Mouse (Mus musculus): ENCODE data around the gene 2210408I21Rik. TPM values are rescaled to one million over a fixed set of nuclear protein-coding genes. Genes with fewer than 3 reads are reported as not detected.
A peak's percentile ranks its signal among the peaks of the same experiment; 100 is the strongest.

The 2210408I21Rik gene
- polyA plus RNA-seq, 1 experiment from 2014 or later: 8.0 TPM

GRCm38 (mm10) chr13:77408530-77408929 lies 273.2 kb downstream of the 2210408I21Rik start:
- WGBS: 78% methylated on average over 3 of the region's 3 CpGs
- Histone ChIP-seq H3K9me3 (replicated peaks) (no peaks in the 10 kb centered on the region), H3K27me3 (no peaks in the 10 kb centered on the region), H3K36me3 (no peaks in the 10 kb centered on the region), H3K4me1 (no peaks in the 10 kb centered on the region), H3K27ac (no peak overlapping the region), H3K4me3 (replicated peaks) (no peak overlapping the region), H3K9ac (no peak overlapping the region), H3K4me2 (no peak overlapping the region)
- no peak for ATAC-seq (replicated peaks; ENCODE audit: low FRiP score)

GRCm38 (mm10) chr13:77409804-77410203 lies 274.5 kb downstream of the 2210408I21Rik start:
- no peak overlapping the region for H3K9ac ChIP-seq
- H3K9me3 ChIP-seq (replicated peaks): no peaks in the 10 kb centered on the region
- 61% methylated on average over 2 of the region's 2 CpGs for WGBS
- ATAC-seq (replicated peaks; ENCODE audit: low FRiP score): no peak
- H3K27ac ChIP-seq: no peak overlapping the region
- H3K4me1 ChIP-seq: no peaks in the 10 kb centered on the region
- no peaks in the 10 kb centered on the region for H3K36me3 ChIP-seq
- H3K4me3 ChIP-seq (replicated peaks): no peak overlapping the region
- no peaks in the 10 kb centered on the region for H3K27me3 ChIP-seq
- H3K4me2 ChIP-seq: no peak overlapping the region

GRCm38 (mm10) chr13:77412829-77413228 lies 277.5 kb downstream of the 2210408I21Rik start:
- Histone ChIP-seq H3K4me2 (no peak overlapping the region), H3K9me3 (replicated peaks) (no peaks in the 10 kb centered on the region), H3K4me3 (replicated peaks) (no peak overlapping the region), H3K27ac (no peak overlapping the region), H3K4me1 (no peaks in the 10 kb centered on the region), H3K9ac (no peak overlapping the region), H3K27me3 (no peaks in the 10 kb centered on the region), H3K36me3 (no peaks in the 10 kb centered on the region)
- WGBS: 75% methylated on average over 2 of the region's 2 CpGs
- ATAC-seq (replicated peaks; ENCODE audit: low FRiP score): no peak

- no peaks in the 10 kb centered on the region for H3K36me3 ChIP-seq
- no peak overlapping the region for H3K9ac ChIP-seq
- no peak overlapping the region for H3K4me3 ChIP-seq (replicated peaks)
- no peak overlapping the region for H3K4me2 ChIP-seq
- H3K9me3 ChIP-seq (replicated peaks): no peaks in the 10 kb centered on the region
- no peak overlapping the region for H3K27ac ChIP-seq
- WGBS: 81% methylated on average over 5 of the region's 5 CpGs
- no peaks in the 10 kb centered on the region for H3K4me1 ChIP-seq
- no peak for ATAC-seq (replicated peaks; ENCODE audit: low FRiP score)
- no peaks in the 10 kb centered on the region for H3K27me3 ChIP-seq
Measured at GRCm38 (mm10) chr13:77450007-77450567, 314.7 kb downstream of the 2210408I21Rik start.

- H3K4me2 ChIP-seq: no peak overlapping the region
- no peaks in the 10 kb centered on the region for H3K4me1 ChIP-seq
- H3K27me3 ChIP-seq: no peaks in the 10 kb centered on the region
- no peak for ATAC-seq (replicated peaks; ENCODE audit: low FRiP score)
- H3K27ac ChIP-seq: no peak overlapping the region
- H3K36me3 ChIP-seq: no peaks in the 10 kb centered on the region
- no peaks in the 10 kb centered on the region for H3K9me3 ChIP-seq (replicated peaks)
- H3K9ac ChIP-seq: no peak overlapping the region
- WGBS: 92% methylated on average over 3 of the region's 3 CpGs
- H3K4me3 ChIP-seq (replicated peaks): no peak overlapping the region
Measured at GRCm38 (mm10) chr13:77470093-77470621, 334.8 kb downstream of the 2210408I21Rik start.

GRCm38 (mm10) chr13:77476420-77476819 lies 341.1 kb downstream of the 2210408I21Rik start:
- WGBS: 84% methylated on average over 4 of the region's 4 CpGs
- H3K4me1 ChIP-seq: no peaks in the 10 kb centered on the region
- no peaks in the 10 kb centered on the region for H3K9me3 ChIP-seq (replicated peaks)
- H3K4me2 ChIP-seq: no peak overlapping the region
- no peaks in the 10 kb centered on the region for H3K27me3 ChIP-seq
- H3K4me3 ChIP-seq (replicated peaks): no peak overlapping the region
- no peak for ATAC-seq (replicated peaks; ENCODE audit: low FRiP score)
- H3K36me3 ChIP-seq: no peaks in the 10 kb centered on the region
- no peak overlapping the region for H3K27ac ChIP-seq
- H3K9ac ChIP-seq: no peak overlapping the region

- 67% methylated on average over 6 of the region's 6 CpGs for WGBS
- H3K36me3 ChIP-seq: no peaks in the 10 kb centered on the region
- no peaks in the 10 kb centered on the region for H3K9me3 ChIP-seq (replicated peaks)
- no peaks in the 10 kb centered on the region for H3K4me1 ChIP-seq
- no peak overlapping the region for H3K27ac ChIP-seq
- H3K27me3 ChIP-seq: no peaks in the 10 kb centered on the region
- no peak overlapping the region for H3K4me3 ChIP-seq (replicated peaks)
- ATAC-seq (replicated peaks; ENCODE audit: low FRiP score): no peak
- H3K4me2 ChIP-seq: no peak overlapping the region
- H3K9ac ChIP-seq: no peak overlapping the region
Measured at GRCm38 (mm10) chr13:77478425-77479119, 343.2 kb downstream of the 2210408I21Rik start.

DNA sequence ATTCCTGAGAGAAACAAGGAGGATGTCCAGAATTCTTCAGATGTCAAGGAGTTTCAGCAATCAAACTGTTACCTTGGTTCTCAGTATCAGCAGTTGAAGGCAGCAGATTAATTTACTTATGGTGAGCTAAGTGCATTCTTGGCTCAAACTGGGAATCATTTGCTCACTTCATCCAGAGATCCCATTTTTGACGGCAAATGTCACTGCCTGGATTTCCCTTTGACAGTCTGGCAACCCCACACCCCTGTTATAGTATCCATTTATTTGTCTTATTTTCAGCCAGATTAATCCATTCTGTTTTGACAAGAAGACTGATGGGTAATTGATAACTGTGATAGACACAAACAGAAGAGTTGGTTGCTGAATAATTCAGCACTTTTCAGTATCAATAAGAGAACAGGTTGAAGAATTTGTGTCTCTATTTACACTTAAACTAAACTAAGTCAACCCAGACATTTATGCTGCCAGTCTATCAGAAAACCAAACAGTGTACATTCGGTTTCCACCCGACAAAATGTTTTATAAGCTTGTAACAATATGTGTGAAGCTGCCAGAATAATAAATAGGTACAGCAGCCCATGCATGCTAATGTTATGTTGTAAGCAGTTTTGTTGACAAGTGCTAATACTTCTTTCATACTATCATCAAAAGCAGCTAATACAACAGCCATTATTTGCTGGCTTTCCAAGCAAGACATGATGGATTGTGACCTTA lies 354.8 kb downstream of the 2210408I21Rik start:
- 68% methylated on average over 3 of the region's 3 CpGs for WGBS
- Histone ChIP-seq H3K27me3 (no peaks in the 10 kb centered on the region), H3K4me3 (replicated peaks) (no peak overlapping the region), H3K27ac (no peak overlapping the region), H3K9ac (no peak overlapping the region), H3K36me3 (no peaks in the 10 kb centered on the region), H3K4me1 (no peaks in the 10 kb centered on the region), H3K4me2 (no peak overlapping the region), H3K9me3 (replicated peaks) (no peaks in the 10 kb centered on the region)
- no peak for ATAC-seq (replicated peaks; ENCODE audit: low FRiP score)

GRCm38 (mm10) chr13:77514046-77514445 lies 378.7 kb downstream of the 2210408I21Rik start:
- no peaks in the 10 kb centered on the region for H3K36me3 ChIP-seq
- H3K4me2 ChIP-seq: no peak overlapping the region
- 91% methylated on average over 1 of the region's 1 CpGs for WGBS
- no peaks in the 10 kb centered on the region for H3K27me3 ChIP-seq
- H3K9me3 ChIP-seq (replicated peaks): no peaks in the 10 kb centered on the region
- H3K4me1 ChIP-seq: no peaks in the 10 kb centered on the region
- no peak overlapping the region for H3K4me3 ChIP-seq (replicated peaks)
- no peak overlapping the region for H3K27ac ChIP-seq
- no peak overlapping the region for H3K9ac ChIP-seq
- no peak for ATAC-seq (replicated peaks; ENCODE audit: low FRiP score)

- H3K9me3 ChIP-seq (replicated peaks): no peaks in the 10 kb centered on the region
- no peaks in the 10 kb centered on the region for H3K27me3 ChIP-seq
- no peak overlapping the region for H3K4me2 ChIP-seq
- H3K4me3 ChIP-seq (replicated peaks): no peak overlapping the region
- no peak overlapping the region for H3K9ac ChIP-seq
- no peak overlapping the region for H3K27ac ChIP-seq
- peak; percentile 67; the same call in 1 of the 2 replicates for ATAC-seq (replicated peaks; ENCODE audit: low FRiP score)
- H3K4me1 ChIP-seq: no peaks in the 10 kb centered on the region
- 50% methylated on average over 8 of the region's 8 CpGs for WGBS
- H3K36me3 ChIP-seq: no peaks in the 10 kb centered on the region
Measured at GRCm38 (mm10) chr13:77528960-77529699, 393.8 kb downstream of the 2210408I21Rik start.

- H3K9me3 ChIP-seq (replicated peaks): no peaks in the 10 kb centered on the region
- no peak overlapping the region for H3K4me2 ChIP-seq
- H3K9ac ChIP-seq: no peak overlapping the region
- no peaks in the 10 kb centered on the region for H3K36me3 ChIP-seq
- H3K4me3 ChIP-seq (replicated peaks): no peak overlapping the region
- 0 out of 2 replicates have a peak, but pooled peaks have one; percentile 45 for ATAC-seq (replicated peaks; ENCODE audit: low FRiP score)
- no peaks in the 10 kb centered on the region for H3K4me1 ChIP-seq
- no peak overlapping the region for H3K27ac ChIP-seq
- H3K27me3 ChIP-seq: no peaks in the 10 kb centered on the region
Measured at GRCm38 (mm10) chr13:77529760-77530159, 394.4 kb downstream of the 2210408I21Rik start.

- H3K4me3 ChIP-seq (replicated peaks): no peak overlapping the region
- H3K27ac ChIP-seq: no peak overlapping the region
- ATAC-seq (replicated peaks; ENCODE audit: low FRiP score): no peak
- H3K27me3 ChIP-seq: no peaks in the 10 kb centered on the region
- no peaks in the 10 kb centered on the region for H3K4me1 ChIP-seq
- no peak overlapping the region for H3K4me2 ChIP-seq
- no peaks in the 10 kb centered on the region for H3K36me3 ChIP-seq
- 94% methylated on average over 4 of the region's 4 CpGs for WGBS
- H3K9me3 ChIP-seq (replicated peaks): no peaks in the 10 kb centered on the region
- no peak overlapping the region for H3K9ac ChIP-seq
Measured at GRCm38 (mm10) chr13:77537466-77537865, 402.1 kb downstream of the 2210408I21Rik start.
